Mouse (Mus musculus): ENCODE results near the gene Cfap54. TPM values are rescaled to one million over a fixed set of nuclear protein-coding genes. Genes with fewer than 3 reads are reported as not detected.

The Cfap54 gene
- polyA plus RNA-seq, 1 experiment from 2014 or later = 0.27 TPM

- ATAC-seq (ENCODE audit: insufficient read depth, low FRiP score) = no peak
- no peak overlapping the region for H3K9ac ChIP-seq (ENCODE audit: low read length)
- no peak overlapping the region for H3K27ac ChIP-seq (ENCODE audit: low read length)
- no peaks in the 10 kb centered on the region for H3K36me3 ChIP-seq (ENCODE audit: control insufficient read depth, insufficient read depth, low read length)
- H3K27me3 ChIP-seq (ENCODE audit: control insufficient read depth, insufficient read depth, low read length) = no peaks in the 10 kb centered on the region
- no peaks in the 10 kb centered on the region for H3K4me1 ChIP-seq (ENCODE audit: control insufficient read depth, insufficient read depth, low read length)
- no peak overlapping the region for H3K4me2 ChIP-seq (ENCODE audit: low read depth, low read length)
- no peak overlapping the region for H3K4me3 ChIP-seq (replicated peaks; ENCODE audit: low read length)
- H3K9me3 ChIP-seq (replicated peaks; ENCODE audit: control insufficient read depth, low read length) = no peaks in the 10 kb centered on the region
- 57% methylated on average over 5 of the region's 5 CpGs for WGBS
These were observed 263.2 kb downstream of the Cfap54 start for GRCm38 (mm10) chr10:92818190-92818589.

- ATAC-seq (ENCODE audit: insufficient read depth, low FRiP score) = no peak
- Histone ChIP-seq H3K4me1 (ENCODE audit: control insufficient read depth, insufficient read depth, low read length) (no peaks in the 10 kb centered on the region), H3K4me2 (ENCODE audit: low read depth, low read length) (no peak overlapping the region), H3K4me3 (replicated peaks; ENCODE audit: low read length) (no peak overlapping the region), H3K27ac (ENCODE audit: low read length) (no peak overlapping the region), H3K9ac (ENCODE audit: low read length) (no peak overlapping the region), H3K36me3 (ENCODE audit: control insufficient read depth, insufficient read depth, low read length) (no peaks in the 10 kb centered on the region), H3K9me3 (replicated peaks; ENCODE audit: control insufficient read depth, low read length) (no peaks in the 10 kb centered on the region), H3K27me3 (ENCODE audit: control insufficient read depth, insufficient read depth, low read length) (no peaks in the 10 kb centered on the region)
- 71% methylated on average over 5 of the region's 5 CpGs for WGBS
These were observed 264.5 kb downstream of the Cfap54 start for GRCm38 (mm10) chr10:92816903-92817302.

- Histone ChIP-seq H3K9ac (ENCODE audit: low read length) (no peak overlapping the region), H3K36me3 (ENCODE audit: control insufficient read depth, insufficient read depth, low read length) (no peaks in the 10 kb centered on the region), H3K27ac (ENCODE audit: low read length) (no peak overlapping the region), H3K4me3 (replicated peaks; ENCODE audit: low read length) (no peak overlapping the region), H3K4me1 (ENCODE audit: control insufficient read depth, insufficient read depth, low read length) (no peaks in the 10 kb centered on the region), H3K4me2 (ENCODE audit: low read depth, low read length) (no peak overlapping the region), H3K9me3 (replicated peaks; ENCODE audit: control insufficient read depth, low read length) (no peaks in the 10 kb centered on the region), H3K27me3 (ENCODE audit: control insufficient read depth, insufficient read depth, low read length) (no peaks in the 10 kb centered on the region)
- no peak for ATAC-seq (ENCODE audit: insufficient read depth, low FRiP score)
- WGBS = 67% methylated on average over 9 of the region's 9 CpGs
These were observed 270.5 kb downstream of the Cfap54 start for GRCm38 (mm10) chr10:92810894-92811293.

- Histone ChIP-seq H3K4me1 (ENCODE audit: control insufficient read depth, insufficient read depth, low read length) (no peaks in the 10 kb centered on the region), H3K27ac (ENCODE audit: low read length) (no peak overlapping the region), H3K9ac (ENCODE audit: low read length) (no peak overlapping the region), H3K9me3 (replicated peaks; ENCODE audit: control insufficient read depth, low read length) (no peaks in the 10 kb centered on the region), H3K4me2 (ENCODE audit: low read depth, low read length) (no peak overlapping the region), H3K27me3 (ENCODE audit: control insufficient read depth, insufficient read depth, low read length) (no peaks in the 10 kb centered on the region), H3K4me3 (replicated peaks; ENCODE audit: low read length) (no peak overlapping the region), H3K36me3 (ENCODE audit: control insufficient read depth, insufficient read depth, low read length) (no peaks in the 10 kb centered on the region)
- ATAC-seq (ENCODE audit: insufficient read depth, low FRiP score) = no peak
- WGBS = 66% methylated on average over 10 of the region's 10 CpGs
These were observed 289.5 kb downstream of the Cfap54 start for GRCm38 (mm10) chr10:92791908-92792307.

GRCm38 (mm10) chr10:92791531-92791900, 289.9 kb downstream of the Cfap54 start:
- Histone ChIP-seq H3K9ac (ENCODE audit: low read length) (no peak overlapping the region), H3K27me3 (ENCODE audit: control insufficient read depth, insufficient read depth, low read length) (no peaks in the 10 kb centered on the region), H3K9me3 (replicated peaks; ENCODE audit: control insufficient read depth, low read length) (no peaks in the 10 kb centered on the region), H3K36me3 (ENCODE audit: control insufficient read depth, insufficient read depth, low read length) (no peaks in the 10 kb centered on the region), H3K4me3 (replicated peaks; ENCODE audit: low read length) (no peak overlapping the region), H3K4me1 (ENCODE audit: control insufficient read depth, insufficient read depth, low read length) (no peaks in the 10 kb centered on the region), H3K27ac (ENCODE audit: low read length) (no peak overlapping the region), H3K4me2 (ENCODE audit: low read depth, low read length) (no peak overlapping the region)
- WGBS = 82% methylated on average over 9 of the region's 9 CpGs
- no peak for ATAC-seq (ENCODE audit: insufficient read depth, low FRiP score)

GRCm38 (mm10) chr10:92790893-92791530, 290.4 kb downstream of the Cfap54 start:
- no peaks in the 10 kb centered on the region for H3K4me1 ChIP-seq (ENCODE audit: control insufficient read depth, insufficient read depth, low read length)
- no peaks in the 10 kb centered on the region for H3K36me3 ChIP-seq (ENCODE audit: control insufficient read depth, insufficient read depth, low read length)
- no peak overlapping the region for H3K9ac ChIP-seq (ENCODE audit: low read length)
- no peaks in the 10 kb centered on the region for H3K9me3 ChIP-seq (replicated peaks; ENCODE audit: control insufficient read depth, low read length)
- 77% methylated on average over 7 of the region's 7 CpGs for WGBS
- no peak overlapping the region for H3K27ac ChIP-seq (ENCODE audit: low read length)
- H3K4me2 ChIP-seq (ENCODE audit: low read depth, low read length) = no peak overlapping the region
- H3K4me3 ChIP-seq (replicated peaks; ENCODE audit: low read length) = no peak overlapping the region
- H3K27me3 ChIP-seq (ENCODE audit: control insufficient read depth, insufficient read depth, low read length) = no peaks in the 10 kb centered on the region
- ATAC-seq (ENCODE audit: insufficient read depth, low FRiP score) = no peak

GRCm38 (mm10) chr10:92790247-92790646, 291.2 kb downstream of the Cfap54 start:
- Histone ChIP-seq H3K27ac (ENCODE audit: low read length) (no peak overlapping the region), H3K4me2 (ENCODE audit: low read depth, low read length) (no peak overlapping the region), H3K27me3 (ENCODE audit: control insufficient read depth, insufficient read depth, low read length) (no peaks in the 10 kb centered on the region), H3K9me3 (replicated peaks; ENCODE audit: control insufficient read depth, low read length) (no peaks in the 10 kb centered on the region), H3K4me3 (replicated peaks; ENCODE audit: low read length) (no peak overlapping the region), H3K36me3 (ENCODE audit: control insufficient read depth, insufficient read depth, low read length) (no peaks in the 10 kb centered on the region), H3K9ac (ENCODE audit: low read length) (no peak overlapping the region), H3K4me1 (ENCODE audit: control insufficient read depth, insufficient read depth, low read length) (no peaks in the 10 kb centered on the region)
- 56% methylated on average over 2 of the region's 2 CpGs for WGBS
- ATAC-seq (ENCODE audit: insufficient read depth, low FRiP score) = no peak

GRCm38 (mm10) chr10:92788410-92789096, 292.9 kb downstream of the Cfap54 start:
- H3K27me3 ChIP-seq (ENCODE audit: control insufficient read depth, insufficient read depth, low read length) = no peaks in the 10 kb centered on the region
- H3K4me2 ChIP-seq (ENCODE audit: low read depth, low read length) = no peak overlapping the region
- no peak overlapping the region for H3K4me3 ChIP-seq (replicated peaks; ENCODE audit: low read length)
- H3K27ac ChIP-seq (ENCODE audit: low read length) = no peak overlapping the region
- H3K9me3 ChIP-seq (replicated peaks; ENCODE audit: control insufficient read depth, low read length) = no peaks in the 10 kb centered on the region
- no peaks in the 10 kb centered on the region for H3K36me3 ChIP-seq (ENCODE audit: control insufficient read depth, insufficient read depth, low read length)
- WGBS = 60% methylated on average over 13 of the region's 13 CpGs
- no peaks in the 10 kb centered on the region for H3K4me1 ChIP-seq (ENCODE audit: control insufficient read depth, insufficient read depth, low read length)
- no peak overlapping the region for H3K9ac ChIP-seq (ENCODE audit: low read length)
- no peak for ATAC-seq (ENCODE audit: insufficient read depth, low FRiP score)

- H3K9ac ChIP-seq (ENCODE audit: low read length) = no peak overlapping the region
- H3K4me1 ChIP-seq (ENCODE audit: control insufficient read depth, insufficient read depth, low read length) = no peaks in the 10 kb centered on the region
- no peaks in the 10 kb centered on the region for H3K36me3 ChIP-seq (ENCODE audit: control insufficient read depth, insufficient read depth, low read length)
- no peak overlapping the region for H3K4me3 ChIP-seq (replicated peaks; ENCODE audit: low read length)
- no peaks in the 10 kb centered on the region for H3K27me3 ChIP-seq (ENCODE audit: control insufficient read depth, insufficient read depth, low read length)
- WGBS = 79% methylated on average over 5 of the region's 5 CpGs
- no peak for ATAC-seq (ENCODE audit: insufficient read depth, low FRiP score)
- H3K27ac ChIP-seq (ENCODE audit: low read length) = no peak overlapping the region
- no peaks in the 10 kb centered on the region for H3K9me3 ChIP-seq (replicated peaks; ENCODE audit: control insufficient read depth, low read length)
- no peak overlapping the region for H3K4me2 ChIP-seq (ENCODE audit: low read depth, low read length)
These were observed 298.7 kb downstream of the Cfap54 start for GRCm38 (mm10) chr10:92782691-92783090.
